Mouse (Mus musculus) ovary, adult 18-20 months (tissue): ENCODE measurements at regions not wholly inside any gene's neighbourhood (a gene's known extent, or its start where the extent isn't known, plus 50 kb on each side); places are given as distances from the start of the nearest gene placed in this dataset.

Source experiments
- DNase-seq: peaks from one replicate; pipeline ENCODE4 v3.0.0; 2022; ENCODE audit warnings: low spot score, mixed read lengths

DNA sequence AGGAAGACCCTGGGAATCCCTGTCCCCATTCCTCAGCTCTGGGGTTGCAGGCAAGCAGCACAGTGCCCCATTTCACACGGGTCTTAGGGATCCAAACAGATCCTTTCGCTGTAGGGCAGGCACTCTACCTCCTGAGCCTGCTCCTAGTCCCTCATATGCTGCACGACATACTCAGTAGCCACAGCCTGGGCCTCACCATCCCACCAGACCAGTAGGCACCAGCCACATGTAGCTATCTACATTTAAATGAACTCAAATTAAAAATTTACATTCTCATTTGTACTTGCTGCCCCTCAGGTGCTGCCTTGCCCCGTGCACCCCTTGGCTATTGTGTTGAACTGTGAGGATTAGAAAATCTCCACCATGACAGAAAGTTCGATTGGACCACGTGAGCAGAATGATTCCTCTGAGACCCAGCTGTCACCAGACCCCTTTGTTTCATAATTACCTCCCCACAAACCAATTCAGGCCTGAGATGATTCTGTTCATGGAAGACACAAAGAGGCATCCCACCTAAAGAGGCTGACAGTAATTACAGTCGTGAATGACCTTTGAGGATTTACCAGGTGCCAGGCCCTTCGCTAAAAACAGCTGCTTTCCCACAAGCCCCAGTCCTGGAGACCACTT, 67.9 kb upstream of the Ctnnb1 start:
- no peak for DNase-seq

DNA sequence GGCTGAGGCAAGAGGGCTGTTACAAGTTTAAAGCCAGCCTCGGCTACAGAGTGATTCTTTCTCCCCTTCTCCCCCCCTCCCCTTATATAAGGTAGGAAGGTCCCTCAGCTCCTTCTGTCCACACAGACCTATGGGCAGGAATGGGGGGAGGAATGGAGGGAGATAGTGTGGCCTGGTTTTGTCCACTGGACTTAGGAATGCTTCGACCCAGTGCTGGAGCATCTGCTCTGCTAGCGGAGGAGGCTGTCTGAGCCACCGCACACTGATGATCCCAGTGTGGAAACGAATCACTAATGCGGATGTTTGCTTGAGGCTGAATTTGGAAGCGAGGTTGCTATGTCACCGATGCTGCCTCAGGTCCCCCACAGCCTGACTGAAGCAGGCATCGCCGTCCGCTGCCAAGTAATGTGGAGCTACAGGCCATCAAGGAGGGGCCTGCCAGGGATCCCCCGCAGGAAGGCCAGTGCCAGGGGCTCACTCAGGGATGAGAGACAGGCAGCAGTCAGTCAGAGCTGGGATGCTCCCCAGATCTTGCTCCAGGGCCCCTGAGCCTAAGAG, 67.1 kb upstream of the Ctnnb1 start:
- DNase-seq, result no peak

GRCm38 (mm10) chr9:120864410-120864809, 64.6 kb upstream of the Ctnnb1 start:
- no peak for DNase-seq

GRCm38 (mm10) chr9:120866251-120866650, 62.8 kb upstream of the Ctnnb1 start:
- DNase-seq, result no peak

DNA sequence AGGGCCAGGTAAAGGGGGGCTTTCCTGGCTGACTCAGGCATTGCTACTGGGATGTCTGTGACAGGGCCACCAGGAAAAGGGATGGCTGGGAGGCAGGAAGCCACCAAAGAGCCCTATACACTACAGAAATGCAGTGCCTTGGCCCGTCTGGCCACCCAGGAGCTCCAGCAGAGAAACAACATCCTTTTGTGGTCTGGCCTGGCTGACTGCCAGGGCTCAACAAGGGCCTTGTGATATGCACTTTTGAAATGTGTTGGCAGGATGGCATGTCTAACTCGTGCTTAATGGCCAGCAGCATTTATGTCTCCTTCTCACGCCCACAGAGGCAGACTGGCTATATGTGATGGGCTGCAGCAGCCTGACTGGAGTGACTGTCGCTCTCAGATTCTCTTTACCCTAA, 62.3 kb upstream of the Ctnnb1 start:
- DNase-seq, result peak; percentile 56

- DNase-seq, result no peak
These were observed 61.2 kb upstream of the Ctnnb1 start for GRCm38 (mm10) chr9:120867861-120868260.

DNA sequence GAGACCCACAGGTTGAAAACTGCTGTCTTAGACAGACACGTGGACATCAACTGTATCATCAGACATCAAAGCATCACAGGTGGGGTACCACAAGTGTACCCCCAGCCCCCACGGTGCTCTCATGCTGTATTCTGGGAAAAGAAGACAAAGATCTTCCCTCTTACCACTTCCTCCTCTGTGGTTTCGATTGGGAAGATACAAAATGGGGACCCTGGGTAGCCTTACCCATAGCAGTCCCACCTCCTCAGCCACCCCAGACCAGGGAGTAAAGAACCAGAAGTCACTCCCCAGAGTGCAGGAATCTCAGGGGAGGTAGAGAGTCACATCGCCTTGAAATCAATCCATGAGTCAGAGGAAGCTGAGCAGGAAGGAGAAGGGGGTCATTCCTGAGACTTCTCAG, 60.7 kb upstream of the Ctnnb1 start:
- no peak for DNase-seq

GRCm38 (mm10) chr9:120869432-120870081, 59.5 kb upstream of the Ctnnb1 start:
- DNase-seq, result no peak

GRCm38 (mm10) chr9:120873293-120873692, 55.7 kb upstream of the Ctnnb1 start:
- no peak for DNase-seq

GRCm38 (mm10) chr9:120874416-120874976, 54.5 kb upstream of the Ctnnb1 start:
- DNase-seq, result no peak

GRCm38 (mm10) chr9:120877101-120877500, 51.9 kb upstream of the Ctnnb1 start:
- DNase-seq, result no peak
